Mouse (Mus musculus) CH12.LX (cell line): Measurements from ENCODE around the gene Rps11. TPM values are rescaled to one million over a fixed set of nuclear protein-coding genes. Genes with fewer than 3 reads are reported as not detected.

Source experiments
- DNase-seq: peaks from one replicate; pipeline ENCODE4 v3.0.0-alpha.2; 2013; ENCODE audit errors: extremely low read depth
- H3K27ac ChIP-seq: 2 replicates; pipeline ENCODE4 v1.5.1; 2012; ENCODE audit warnings: low read depth, mild to moderate bottlenecking, control low read depth, moderate library complexity; ENCODE audit not compliant: insufficient read depth
- H3K27me3 ChIP-seq: replicated peaks from 2 replicates; pipeline ENCODE3; 2012; ENCODE audit warnings: inconsistent platforms
- H3K36me3 ChIP-seq, 2 experiments: replicated peaks in 1 of 2; 2 replicates each; pipeline versions ENCODE3 to v1.6.1; 2012; ENCODE audit warnings: inconsistent platforms in 1 of 2, low read length in 1 of 2, mild to moderate bottlenecking in 1 of 2, mixed read lengths in 1 of 2, moderate library complexity in 1 of 2; ENCODE audit not compliant: control insufficient read depth in 1 of 2, insufficient read depth in 1 of 2
- H3K4me1 ChIP-seq, 2 experiments: 2 replicates each; pipeline ENCODE4 v1.6.1; 2012; ENCODE audit warnings: inconsistent platforms in 1 of 2, moderate library complexity in 1 of 2; ENCODE audit not compliant: insufficient read depth in 2 of 2, control insufficient read depth in 1 of 2
- H3K4me2 ChIP-seq: 2 replicates; pipeline ENCODE4 v1.6.1; 2012; ENCODE audit warnings: low read depth, mild to moderate bottlenecking, control low read depth; ENCODE audit not compliant: poor library complexity, insufficient read depth, severe bottlenecking
- H3K4me3 ChIP-seq, 3 experiments: fragments of 150-350 bp in 1 of 3; sonication (generic) in 1 of 3; replicated peaks in 1 of 3; 2 replicates each; pipeline versions ENCODE3 to v1.5.1; 2011 to 2012; ENCODE audit warnings: low read depth in 2 of 3, low read length in 2 of 3, mild to moderate bottlenecking in 2 of 3, moderate library complexity in 2 of 3, control low read depth in 1 of 3, improper control_type of control experiment in 1 of 3, inconsistent platforms in 1 of 3, mixed read lengths in 1 of 3; ENCODE audit not compliant: poor library complexity in 1 of 3
- H3K79me2 ChIP-seq: replicated peaks from 2 replicates; pipeline ENCODE4 v1.6.1; 2012; ENCODE audit warnings: mild to moderate bottlenecking, moderate library complexity; ENCODE audit not compliant: control insufficient read depth, poor library complexity, insufficient read depth, severe bottlenecking; ENCODE audit errors: extremely low read depth
- H3K9ac ChIP-seq: 2 replicates; pipeline ENCODE4 v1.6.1; 2012; ENCODE audit warnings: low read depth, mild to moderate bottlenecking, control low read depth, moderate library complexity; ENCODE audit not compliant: insufficient read depth
- H3K9me3 ChIP-seq: replicated peaks from 2 replicates; pipeline ENCODE3; 2012; ENCODE audit warnings: low read length, inconsistent platforms, mixed read lengths
- CHD2 ChIP-seq: IDR thresholded peaks from 2 replicates; pipeline ENCODE4 v1.6.1; 2011; ENCODE audit warnings: low read length, improper control_type of control experiment
- CTCF ChIP-seq, 2 experiments: IDR thresholded peaks in 1 of 2; conservative IDR thresholded peaks in 1 of 2; 2 replicates each; pipeline ENCODE4 v1.5.1; 2011 to 2012; ENCODE audit warnings: low read depth in 2 of 2, low read length in 2 of 2, improper control_type of control experiment in 1 of 2, inconsistent platforms in 1 of 2, mild to moderate bottlenecking in 1 of 2, moderate library complexity in 1 of 2
- ELF1 ChIP-seq: IDR thresholded peaks from 2 replicates; pipeline ENCODE4 v1.6.1; 2014; ENCODE audit warnings: low read depth, mild to moderate bottlenecking, inconsistent platforms, low read length, improper control_type of control experiment
- IRF4 ChIP-seq: IDR thresholded peaks from 2 replicates; pipeline ENCODE4 v1.6.1; 2014; ENCODE audit warnings: low read depth, mild to moderate bottlenecking, inconsistent platforms, low read length, improper control_type of control experiment
- MAZ ChIP-seq: IDR thresholded peaks from 2 replicates; pipeline ENCODE4 v1.6.1; 2012; ENCODE audit warnings: low read depth, mild to moderate bottlenecking, inconsistent platforms, low read length, improper control_type of control experiment, moderate library complexity
- MEF2A ChIP-seq: IDR thresholded peaks from 2 replicates; pipeline ENCODE4 v1.6.1; 2014; ENCODE audit warnings: low read depth, mild to moderate bottlenecking, inconsistent platforms, low read length, improper control_type of control experiment, borderline replicate concordance
- MXI1 ChIP-seq: IDR thresholded peaks from 2 replicates; pipeline ENCODE4 v1.6.1; 2011; ENCODE audit warnings: mild to moderate bottlenecking, low read depth, low read length, improper control_type of control experiment
- PAX5 ChIP-seq: IDR thresholded peaks from 2 replicates; pipeline ENCODE4 v1.6.1; 2012; ENCODE audit warnings: low read length, inconsistent platforms, mixed read lengths
- POLR2A ChIP-seq: IDR thresholded peaks from 2 replicates; pipeline ENCODE4 v1.6.1; 2011; ENCODE audit warnings: low read depth, mild to moderate bottlenecking, improper control_type of control experiment, low read length
- POLR2AphosphoS2 ChIP-seq: IDR thresholded peaks from 2 replicates; pipeline ENCODE4 v1.6.1; 2011; ENCODE audit warnings: low read depth, low read length, improper control_type of control experiment
- SIN3A ChIP-seq: IDR thresholded peaks from 2 replicates; pipeline ENCODE4 v1.6.1; 2012; ENCODE audit warnings: low read length, improper control_type of control experiment, inconsistent platforms
- TCF12 ChIP-seq: IDR thresholded peaks from 2 replicates; pipeline ENCODE4 v1.6.1; 2014; ENCODE audit warnings: low read depth, mild to moderate bottlenecking, inconsistent platforms, low read length, improper control_type of control experiment
- USF1 ChIP-seq: IDR thresholded peaks from 2 replicates; pipeline ENCODE4 v1.6.1; 2014; ENCODE audit warnings: low read depth, mild to moderate bottlenecking, inconsistent platforms, low read length, improper control_type of control experiment
- USF2 ChIP-seq: conservative IDR thresholded peaks from 2 replicates; pipeline ENCODE4 v1.6.1; 2011; ENCODE audit warnings: low read depth, low read length, improper control_type of control experiment
- dilution Hi-C: fragments of 300-500 bp; cut with MboI; formaldehyde crosslinking; loops from 2 replicates; pipeline ENCODE4 v1.14.3; 2020; ENCODE audit warnings: low sequenced_read_pairs; ENCODE audit not compliant: extremely low pct_unique_long_range_greater_than_20kb, extremely low pct_ligation_motif_present
- in situ Hi-C: fragments of 300-500 bp; cut with MboI; formaldehyde crosslinking; loops from 3 replicates; pipeline ENCODE4 v1.14.3; 2019; ENCODE audit warnings: low sequenced_read_pairs, low pct_ligation_motif_present, low pct_unique_long_range_greater_than_20kb, mixed read lengths
- polyA plus RNA-seq: library from polyadenylated mRNA; unstranded; fragments of >175 nt; gene quantifications from 2 replicates; pipeline ENCODE4 v1.2.1, GENCODE M21; 2012; ENCODE audit warnings: low read depth; ENCODE audit not compliant: insufficient read length
- total RNA-seq, 2 experiments: library from RNA; depleted of rRNA; stranded (reverse); fragments of 300-350 nt in 1 of 2; fragments of >200 nt in 1 of 2; gene quantifications; 2 replicates each; pipeline ENCODE4 v1.2.3; 2012 to 2014

Rps11 gene
- total and polyA plus RNA-seq, 3 experiments: 898 to 1,839 (median 1,699) TPM

DNA sequence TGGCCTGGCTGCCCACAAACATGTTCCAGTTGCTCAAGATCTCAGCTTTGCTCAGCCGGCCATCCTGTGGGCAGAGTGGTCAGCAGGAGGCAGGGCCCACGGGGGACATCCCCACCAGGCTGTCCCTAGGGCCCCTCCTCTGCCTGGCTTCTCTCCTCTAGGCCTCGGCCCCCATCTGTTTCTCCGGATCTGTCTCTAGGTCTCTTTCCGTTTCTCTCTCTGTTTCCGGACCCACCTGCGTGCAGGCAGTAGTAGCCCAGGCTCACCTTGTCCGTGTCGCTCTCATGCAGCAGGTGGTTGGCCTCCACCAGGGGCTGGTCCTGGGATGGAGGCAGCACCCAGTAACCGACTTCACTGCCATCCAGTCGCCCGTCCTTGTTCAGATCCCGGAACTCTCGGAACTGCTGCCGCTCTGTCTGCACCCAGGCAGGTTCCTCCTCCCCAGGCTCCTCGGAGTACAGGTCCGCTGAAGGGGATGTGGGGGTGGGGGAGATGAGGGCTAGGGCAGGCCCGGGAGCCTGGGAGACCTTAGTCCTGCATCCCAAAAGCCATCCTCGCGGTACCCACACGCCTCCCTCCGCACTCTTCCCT lies 40.8 kb downstream of the Rps11 start:
- no peaks in the 10 kb centered on the region for H3K79me2 ChIP-seq
- no peaks in the 10 kb centered on the region for H3K27me3 ChIP-seq
- no peak overlapping the region for H3K27ac ChIP-seq
- dilution Hi-C loops (no loop called here), in situ Hi-C loops (loop anchor here (5.0 kb wide), 1 partner anchor 44 kb away; the partner anchor contains the start of gene Rpl13a)
- H3K36me3 ChIP-seq: peaks cover 0 to 3% of the 10 kb centered on the region in 2 experiments
- 0 out of 4 replicates have a peak, but pooled peaks cover 2 to 6% of the 10 kb centered on the region in 2 experiments for H3K4me1 ChIP-seq
- peaks cover 4% of the 10 kb centered on the region for H3K9me3 ChIP-seq
- DNase-seq: no peak
- H3K4me2 ChIP-seq: peak overlapping the region; percentile 62
- H3K4me3 ChIP-seq: peak overlapping the region in 2 of 3 experiments; percentile 32 to 45
- TF ChIP-seq SIN3A (no peak), CHD2 (no peak), POLR2A (0 out of 2 replicates have a peak, but pooled peaks have one; percentile 44), POLR2AphosphoS2 (no peak), PAX5 (no peak)
- peak overlapping the region; percentile 6; the same call in 1 of the 2 replicates for H3K9ac ChIP-seq

DNA sequence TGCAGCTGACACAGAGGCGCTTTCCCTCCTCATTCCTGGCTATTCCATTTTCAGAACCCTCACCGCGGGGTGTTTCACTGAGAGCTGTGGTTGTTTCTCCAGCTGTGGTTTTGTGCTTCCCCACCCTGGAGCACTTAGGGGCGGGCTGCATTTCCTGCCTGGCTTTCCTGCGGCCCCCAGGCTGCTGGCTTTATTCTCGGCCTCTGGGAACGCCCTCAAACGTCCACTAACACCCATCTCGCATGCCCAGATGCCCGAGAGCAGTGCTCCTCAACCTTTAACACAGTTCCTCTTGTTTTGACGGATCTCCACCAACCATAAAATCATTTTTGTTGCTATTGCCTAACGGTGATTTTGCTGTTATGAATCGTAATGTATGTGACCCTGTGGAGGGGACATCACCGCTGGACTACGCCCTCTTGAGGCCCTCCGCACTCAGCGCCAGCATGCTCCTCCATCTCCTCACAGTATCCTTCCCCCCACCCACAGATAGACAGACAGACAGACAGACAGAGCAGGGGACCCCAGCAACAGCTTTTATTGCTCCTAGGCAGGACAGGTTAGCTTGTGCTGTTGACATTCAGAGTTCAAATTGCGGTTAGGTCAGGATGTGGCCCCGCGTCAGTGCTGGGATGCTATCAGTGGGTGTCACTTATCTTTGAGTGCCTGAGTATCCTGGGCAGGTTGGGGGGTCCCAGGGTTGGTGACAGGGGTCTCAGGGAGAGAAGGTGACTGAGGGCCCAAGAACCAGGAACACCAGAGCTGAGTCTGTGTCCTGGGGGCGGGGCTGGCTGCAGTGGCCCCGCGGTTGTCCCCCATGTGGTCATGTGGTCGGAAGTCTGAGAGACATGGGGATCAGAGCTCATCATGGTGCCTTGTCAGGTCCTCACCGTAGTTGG lies 41.6 kb downstream of the Rps11 start:
- TF ChIP-seq USF2 (peak; percentile 21; the same call in 1 of the 2 replicates), POLR2AphosphoS2 (no peak), MEF2A (no peak), MAZ (peak; percentile 30; the same call in 1 of the 2 replicates), USF1 (peak; percentile 71), POLR2A (no peak; the same call in 1 of the 2 replicates), ELF1 (peak; percentile 64; the same call in 1 of the 2 replicates), MXI1 (0 out of 2 replicates have a peak, but pooled peaks have one; percentile 42), CTCF (conservative IDR thresholded peaks at IDR 0.05 in 1 of 2, IDR thresholded peaks at IDR 0.05 in 1 of 2; ENCODE audit: low read depth in 2 of 2, low read length in 2 of 2) (peak in 1 of 2 experiments; percentile 25; a peak in 2 of 4 replicates), TCF12 (peak; percentile 10; the same call in 1 of the 2 replicates), SIN3A (peak; percentile 65; the same call in 1 of the 2 replicates), IRF4 (no peak), PAX5 (no peak)
- H3K27me3 ChIP-seq: no peaks in the 10 kb centered on the region
- peak overlapping the region; percentile 21; the same call in 1 of the 2 replicates for H3K9ac ChIP-seq
- H3K27ac ChIP-seq: no peak overlapping the region
- H3K9me3 ChIP-seq: peaks cover 4% of the 10 kb centered on the region
- dilution Hi-C loops (no loop called here), in situ Hi-C loops (loop anchor here (5.0 kb wide), 1 partner anchor 45 kb away; the partner anchor contains the start of gene Rpl13a)
- no peak for DNase-seq
- H3K4me3 ChIP-seq: peak overlapping the region in 2 of 3 experiments; percentile 32 to 45
- 0 out of 4 replicates have a peak, but pooled peaks cover 2 to 6% of the 10 kb centered on the region in 2 experiments for H3K4me1 ChIP-seq
- peaks cover 3 to 10% of the 10 kb centered on the region in 2 experiments for H3K36me3 ChIP-seq
- H3K4me2 ChIP-seq: peak overlapping the region; percentile 62
- H3K79me2 ChIP-seq: no peaks in the 10 kb centered on the region
